32 mouse cellular contexts compared by ENCODE assay signal in genomic region chr5:149499936-149500335, GRCm38 (mm10). TPM values are rescaled to one million over a fixed set of nuclear protein-coding genes. Genes with fewer than 3 reads are reported as not detected.
"Had no signal": no experiment of that assay in that cellular context is flagged by ENCODE, and none has a peak within 500 bp of the region (broad histone marks: within the 10 kb centered on the region; RNA-seq: fewer than 3 reads in every experiment).

No protein-coding gene starts in this region.

- H3K9me3 ChIP-seq: heart, embryonic 13.5 days; heart, embryonic 15.5 days; hindbrain, embryonic 13.5 days; hindbrain, embryonic 15.5 days; kidney, embryonic 15.5 days; limb, embryonic 13.5 days; limb, embryonic 15.5 days; liver, embryonic 12.5 days had no signal

- H3K27me3 ChIP-seq: heart, embryonic 15.5 days; hindbrain, embryonic 13.5 days; hindbrain, embryonic 15.5 days; limb, embryonic 13.5 days; limb, embryonic 15.5 days; liver, embryonic 12.5 days had no signal

- H3K4me1 ChIP-seq: heart, embryonic 15.5 days; kidney, embryonic 15.5 days; limb, embryonic 15.5 days; liver, embryonic 12.5 days had no signal

- H3K9ac ChIP-seq: heart, embryonic 13.5 days; heart, embryonic 15.5 days; hindbrain, embryonic 13.5 days; hindbrain, embryonic 15.5 days; kidney, embryonic 15.5 days; limb, embryonic 13.5 days; limb, embryonic 15.5 days; liver, embryonic 12.5 days; liver, embryonic 14.5 days had no signal

- H3K4me2 ChIP-seq: heart, embryonic 11.5 days; heart, embryonic 13.5 days; heart, embryonic 15.5 days; hindbrain, embryonic 13.5 days; hindbrain, embryonic 15.5 days; kidney, embryonic 15.5 days; limb, embryonic 13.5 days; limb, embryonic 15.5 days; liver, embryonic 12.5 days had no signal

- H3K4me3 ChIP-seq: gastrocnemius, adult 2 months; heart, adult 2 months; heart, embryonic 13.5 days; heart, embryonic 15.5 days; hindbrain, embryonic 13.5 days; hindbrain, embryonic 15.5 days; kidney, embryonic 15.5 days; limb, embryonic 13.5 days; limb, embryonic 15.5 days; liver, embryonic 12.5 days had no signal

- H3K36me3 ChIP-seq: heart, embryonic 13.5 days; heart, embryonic 15.5 days; hindbrain, embryonic 13.5 days; hindbrain, embryonic 15.5 days; kidney, embryonic 15.5 days; limb, embryonic 13.5 days; limb, embryonic 15.5 days; liver, embryonic 12.5 days had no signal

- DNase-seq: gastrocnemius, adult 2 months; gastrocnemius, postnatal 10 days; gastrocnemius, postnatal 25 days; heart, adult 11 months; heart, adult 2 months; heart, postnatal 14 days; heart, postnatal 36 days; kidney, adult 11 months; kidney, adult 2 months; kidney, adult 9 months; kidney, postnatal 14 days; kidney, postnatal 36 days; layer of hippocampus, adult 9-11 months; layer of hippocampus, postnatal 36 days; left cerebral cortex, postnatal 4 days had no signal

- ATAC-seq: hindbrain, postnatal 0 days; intestine, embryonic 16.5 days; liver, embryonic 12.5 days had no signal

- H3K27ac ChIP-seq: gastrocnemius, adult 2 months; heart, adult 2 months; heart, embryonic 13.5 days; heart, embryonic 15.5 days; hindbrain, embryonic 13.5 days; hindbrain, embryonic 15.5 days; hindbrain, postnatal 0 days; kidney, embryonic 15.5 days; kidney, postnatal 0 days; limb, embryonic 13.5 days; limb, embryonic 15.5 days; liver, embryonic 12.5 days; liver, embryonic 14.5 days had no signal

RNA-seq across cellular contexts. Expression of gene Wdr95, which starts 28.5 kb away (rescaled TPM):
- total RNA-seq: gastrocnemius, postnatal 25 days; heart, adult 2 months; heart, postnatal 14 days; heart, postnatal 36 days; hematopoietic stem cell, adult 5-6 weeks; hindbrain, postnatal 0 days; liver, adult 2 months had no signal
- polyA plus RNA-seq: heart, embryonic 13.5 days; heart, embryonic 15.5 days; intestine, embryonic 16.5 days; kidney, embryonic 15.5 days; large intestine, adult 2 months; limb, embryonic 11.5 days; liver, adult 2 months; liver, embryonic 12.5 days; liver, embryonic 14.5 days had no signal
